Mouse (Mus musculus): Measurements from ENCODE around the gene Nhsl1.

- TF ChIP-seq CTCF (IDR thresholded peaks at IDR 0.05; ENCODE audit: borderline replicate concordance, insufficient read depth, low read depth, low read length): no peak
- no peak for TF ChIP-seq POLR2A (IDR thresholded peaks at IDR 0.05; ENCODE audit: borderline replicate concordance, insufficient read depth, low read length)
These were observed 187.7 kb downstream of the Nhsl1 start for GRCm38 (mm10) chr10:18506501-18506946.

Measured in cerebellum, adult 2 months (tissue).